Mouse (Mus musculus): ENCODE results near the gene Tbck. TPM values are rescaled to one million over a fixed set of nuclear protein-coding genes. Genes with fewer than 3 reads are reported as not detected.
A peak's percentile ranks its signal among the peaks of the same experiment; 100 is the strongest.

Tbck gene
- total and polyA plus RNA-seq, 3 experiments = 3.2 to 21.8 (median 21.3) TPM

DNA sequence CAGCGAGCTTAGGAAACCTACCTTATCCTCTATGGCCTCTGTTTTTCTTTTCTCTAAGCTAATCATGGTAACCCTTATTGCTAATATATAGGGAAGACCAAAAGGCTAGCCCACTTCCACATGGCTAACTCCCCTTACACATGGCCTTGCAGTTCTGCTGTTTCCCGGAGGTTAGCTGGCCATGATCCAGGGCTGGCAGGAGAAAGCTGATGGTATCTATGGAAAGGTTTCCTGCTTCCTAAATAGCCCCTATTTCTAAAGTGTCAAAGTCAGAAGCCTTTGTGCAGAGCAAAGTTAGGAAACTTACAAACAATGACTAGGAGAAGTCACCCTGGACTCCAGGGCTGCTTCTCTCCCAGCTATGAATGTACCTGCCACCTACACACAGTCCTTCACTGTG is 184.9 kb downstream of the Tbck start:
- peak; percentile 45 for DNase-seq

DNA sequence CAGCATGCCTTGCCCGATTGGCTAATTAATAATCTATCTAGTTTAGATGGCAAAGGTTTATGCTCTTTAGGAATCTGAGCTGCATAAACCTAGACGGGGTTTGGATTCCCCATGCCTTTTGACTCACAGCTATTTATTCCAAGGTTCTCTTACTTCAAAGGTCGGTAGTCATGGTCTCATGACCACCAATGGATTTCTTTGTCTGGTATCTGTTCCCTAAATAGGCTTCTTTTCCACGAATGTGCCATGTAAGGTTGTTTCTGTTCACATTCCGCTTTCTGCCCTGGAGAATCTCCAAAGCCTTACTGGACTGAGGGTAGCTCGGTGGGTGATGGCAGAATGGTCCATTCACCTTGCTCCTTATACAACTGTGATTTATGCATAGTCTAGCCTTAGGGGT is 186.1 kb downstream of the Tbck start:
- no peak for DNase-seq

DNA sequence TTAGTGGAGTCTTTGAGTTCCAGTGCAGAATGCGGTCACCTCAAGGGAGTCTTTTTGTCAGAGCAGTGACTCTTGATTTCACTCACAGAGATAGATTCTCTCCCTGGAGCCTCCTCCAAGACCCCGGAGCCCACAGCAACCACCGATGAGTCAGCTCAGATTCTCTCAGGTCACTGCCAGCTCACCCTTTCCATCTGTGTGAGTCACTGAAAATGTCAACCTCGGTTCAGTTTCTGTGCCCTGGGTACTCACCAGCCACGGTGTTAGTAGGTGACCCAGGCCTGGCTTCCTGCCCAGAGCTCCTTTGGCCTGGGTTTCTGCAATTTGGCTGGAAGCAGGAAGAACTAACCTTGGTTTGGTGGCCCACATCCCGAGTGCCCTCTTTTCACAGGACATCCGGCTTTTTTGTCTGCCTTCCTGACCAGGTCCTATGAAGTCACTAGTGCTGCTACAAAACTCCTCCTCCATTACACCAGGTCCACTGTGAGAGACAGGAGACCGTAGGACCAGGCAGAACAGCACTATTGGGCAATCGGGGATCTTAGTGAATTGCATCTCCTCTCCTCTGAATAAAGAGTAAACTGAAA is 187.5 kb downstream of the Tbck start:
- peak; percentile 97 for DNase-seq

DNA sequence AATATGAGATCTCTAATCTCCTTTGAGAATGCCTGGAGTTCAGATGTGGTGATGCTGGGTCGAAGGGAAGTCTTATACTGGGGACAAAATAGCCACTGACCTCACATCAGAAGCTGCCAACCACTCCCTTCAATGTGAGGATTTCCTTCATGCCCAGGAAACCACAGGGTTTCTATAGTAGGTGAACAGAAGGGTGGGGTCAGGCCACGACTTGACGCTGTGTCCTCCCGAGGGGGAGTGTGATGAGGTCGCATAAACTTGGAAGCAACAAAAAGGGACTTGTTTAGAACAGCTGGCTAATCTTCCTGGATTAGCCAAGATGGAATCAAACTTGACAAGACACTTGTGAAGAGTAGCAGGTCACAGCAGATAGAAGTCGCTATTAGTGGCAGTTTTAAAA is 189.3 kb downstream of the Tbck start:
- no peak for DNase-seq

DNA sequence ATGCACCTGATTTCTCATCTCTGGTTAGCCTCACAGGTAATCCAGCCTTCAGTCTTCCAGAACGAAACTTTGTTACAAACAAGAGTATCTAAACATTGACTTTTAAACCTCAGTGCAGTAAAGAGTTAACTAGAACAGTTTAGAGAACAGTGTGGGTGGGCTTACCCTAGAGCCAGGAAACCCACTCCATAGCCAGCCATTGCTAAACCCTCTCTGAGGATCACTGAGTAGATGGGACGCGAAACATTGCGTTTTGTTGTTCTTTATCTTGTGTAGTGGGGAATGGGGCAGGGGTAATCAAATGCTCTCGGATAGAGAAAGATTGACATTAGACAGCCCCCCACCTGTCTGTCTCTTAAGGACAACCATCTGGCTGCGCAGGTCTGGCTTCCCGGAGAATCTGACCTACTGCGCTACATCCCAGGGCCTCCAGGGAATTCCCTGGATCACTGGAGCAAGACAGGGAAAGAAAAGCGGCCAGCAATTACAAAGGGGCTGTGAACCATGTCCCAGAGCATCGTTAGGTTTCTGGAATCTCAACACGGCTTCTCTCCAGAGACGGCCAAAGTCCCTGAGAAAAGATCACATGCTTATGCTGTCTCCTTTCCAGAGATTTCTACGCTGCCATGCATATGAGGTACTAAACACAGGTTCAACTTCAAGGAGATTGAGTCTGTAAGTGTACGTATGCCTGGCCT is 192.2 kb downstream of the Tbck start:
- DNase-seq = no peak

DNA sequence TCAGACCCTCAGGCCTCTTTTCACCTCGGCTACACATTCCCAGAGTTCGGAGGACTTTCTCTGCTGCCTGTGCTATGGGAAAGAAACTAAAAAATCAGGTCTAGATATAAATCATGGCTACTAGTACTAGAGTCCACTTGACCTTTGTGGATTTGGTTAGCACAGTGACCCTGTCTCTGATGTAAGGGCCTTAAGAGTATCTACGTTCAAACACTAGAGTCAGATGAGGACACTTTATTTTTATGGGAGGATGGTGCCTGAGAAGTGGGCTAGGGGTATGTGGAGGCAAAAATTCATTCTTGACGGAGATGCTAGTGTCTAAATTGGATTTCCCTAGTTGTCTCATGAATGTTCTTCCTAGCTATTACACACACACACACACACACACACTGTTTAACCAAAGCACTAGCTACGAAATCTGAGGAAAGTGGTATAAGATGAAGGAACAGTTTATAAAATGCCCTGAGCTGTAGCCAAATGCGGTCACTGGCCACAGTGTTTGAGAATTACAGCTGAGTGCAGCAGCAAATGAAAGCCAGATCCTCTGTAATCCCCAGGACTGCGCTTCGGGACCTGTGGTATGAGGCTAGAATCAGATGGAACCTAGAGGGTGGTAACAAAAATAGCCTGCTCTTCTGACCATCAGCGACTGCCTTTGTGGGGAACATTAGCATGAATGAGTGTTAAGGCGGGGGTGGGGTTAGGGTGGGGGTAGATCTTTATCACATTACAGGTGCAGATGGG is 193.2 kb downstream of the Tbck start:
- no peak for DNase-seq

DNA sequence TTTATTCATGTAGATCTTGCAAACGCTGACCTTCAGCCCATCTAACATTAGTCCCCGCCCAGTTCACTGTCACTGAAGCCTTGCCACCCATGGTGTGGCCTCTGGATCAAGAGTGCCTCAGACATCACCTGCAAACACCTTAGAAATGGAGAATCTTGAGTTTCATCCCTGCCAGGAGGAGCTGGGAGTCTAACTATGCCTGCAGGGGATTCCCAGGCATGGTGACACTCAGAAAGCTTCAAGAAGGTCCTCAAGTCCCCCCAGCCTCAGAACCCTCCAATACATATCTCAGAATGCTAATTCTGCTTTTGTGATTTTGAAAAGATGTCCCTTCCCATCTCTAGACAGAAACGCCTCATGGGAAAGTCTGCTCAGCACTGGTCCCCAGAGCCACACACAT is 196.4 kb downstream of the Tbck start:
- DNase-seq = no peak

DNA sequence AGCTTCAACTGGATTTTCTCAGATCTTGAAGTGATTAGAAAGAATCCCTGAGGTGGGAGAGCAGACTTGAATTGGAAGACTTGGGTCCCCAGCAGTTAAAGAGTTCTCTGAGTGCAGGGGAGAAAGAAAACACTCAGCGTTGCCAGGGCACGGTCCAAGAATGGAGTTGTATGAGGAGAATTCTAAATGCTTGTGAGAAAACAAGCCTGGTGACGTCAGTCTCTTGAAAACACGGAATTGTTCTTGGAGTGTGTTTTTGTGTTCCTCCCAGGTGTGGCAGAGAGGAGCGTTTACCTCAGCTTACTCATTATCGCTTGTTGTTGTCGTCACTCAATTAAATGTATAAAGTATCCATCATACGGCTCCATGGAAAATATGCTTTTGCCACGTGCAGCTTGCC is 196.9 kb downstream of the Tbck start:
- DNase-seq = no peak

DNA sequence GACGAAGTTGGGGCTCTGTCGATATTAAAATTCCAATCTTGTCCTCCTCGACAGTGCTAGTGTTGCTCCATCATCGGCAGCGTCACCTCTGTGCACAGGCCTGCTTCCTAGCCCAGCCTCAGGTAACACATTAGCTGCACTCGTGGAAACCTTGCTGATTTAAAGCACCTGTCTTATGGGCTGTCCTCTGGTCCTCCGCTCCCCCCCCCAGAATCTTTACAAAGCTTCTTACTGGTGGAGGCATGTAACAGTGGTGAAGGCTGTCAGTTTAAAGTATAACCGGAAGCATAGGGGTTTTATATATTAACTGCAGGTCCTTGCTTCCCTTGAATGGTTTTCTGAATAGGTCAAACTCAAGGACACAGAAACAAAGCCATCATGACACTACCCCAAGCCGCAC is 199.3 kb downstream of the Tbck start:
- no peak for DNase-seq

DNA sequence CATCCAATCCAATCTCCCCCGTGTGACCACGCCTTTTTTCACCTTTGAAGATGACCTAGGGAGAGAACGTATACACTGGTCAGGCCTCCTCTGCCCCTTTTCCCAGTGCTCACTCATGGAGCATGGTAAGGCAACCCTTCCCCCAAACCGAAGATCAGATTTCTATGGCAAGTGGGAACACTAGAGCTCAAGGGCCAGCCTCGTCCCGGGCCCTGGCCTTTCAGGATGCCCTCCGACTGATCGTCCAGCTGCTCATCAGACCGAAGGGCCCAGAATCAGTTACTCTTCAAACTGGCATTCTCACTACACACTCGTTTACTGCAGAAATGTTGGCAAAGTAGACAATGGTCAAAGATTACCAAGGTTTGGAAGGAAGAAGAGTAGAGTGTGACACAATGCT is 200.5 kb downstream of the Tbck start:
- no peak for DNase-seq

DNA sequence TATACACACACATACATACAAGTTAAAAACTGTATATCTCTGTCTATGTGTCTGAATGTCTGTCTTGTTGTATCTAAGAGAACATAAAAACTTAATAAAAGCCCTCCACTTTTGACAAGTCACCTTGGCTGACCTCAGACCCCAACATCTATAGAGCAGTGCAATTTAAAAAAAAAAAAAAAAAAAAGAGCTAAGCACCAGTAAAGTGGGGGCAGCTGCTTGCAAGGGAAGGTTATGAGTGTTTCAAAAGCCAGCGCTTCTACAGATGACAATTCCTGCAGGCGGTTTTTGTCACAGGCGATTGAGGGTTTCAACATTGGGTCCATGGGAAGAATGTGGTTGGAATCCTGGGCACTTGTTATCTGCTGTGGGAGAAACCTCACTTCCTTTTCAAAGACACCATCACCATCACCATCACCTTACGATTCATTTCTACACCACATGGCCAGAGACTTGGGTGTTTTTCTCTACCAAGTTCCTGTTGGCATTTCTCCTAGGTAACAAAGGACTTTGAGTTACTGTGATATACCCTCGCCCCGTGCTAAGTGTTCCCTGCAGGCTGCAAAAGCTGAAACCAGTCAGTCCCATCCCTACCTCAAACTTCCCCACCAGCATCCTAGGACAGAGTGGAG is 202.6 kb downstream of the Tbck start:
- DNase-seq = no peak

DNA sequence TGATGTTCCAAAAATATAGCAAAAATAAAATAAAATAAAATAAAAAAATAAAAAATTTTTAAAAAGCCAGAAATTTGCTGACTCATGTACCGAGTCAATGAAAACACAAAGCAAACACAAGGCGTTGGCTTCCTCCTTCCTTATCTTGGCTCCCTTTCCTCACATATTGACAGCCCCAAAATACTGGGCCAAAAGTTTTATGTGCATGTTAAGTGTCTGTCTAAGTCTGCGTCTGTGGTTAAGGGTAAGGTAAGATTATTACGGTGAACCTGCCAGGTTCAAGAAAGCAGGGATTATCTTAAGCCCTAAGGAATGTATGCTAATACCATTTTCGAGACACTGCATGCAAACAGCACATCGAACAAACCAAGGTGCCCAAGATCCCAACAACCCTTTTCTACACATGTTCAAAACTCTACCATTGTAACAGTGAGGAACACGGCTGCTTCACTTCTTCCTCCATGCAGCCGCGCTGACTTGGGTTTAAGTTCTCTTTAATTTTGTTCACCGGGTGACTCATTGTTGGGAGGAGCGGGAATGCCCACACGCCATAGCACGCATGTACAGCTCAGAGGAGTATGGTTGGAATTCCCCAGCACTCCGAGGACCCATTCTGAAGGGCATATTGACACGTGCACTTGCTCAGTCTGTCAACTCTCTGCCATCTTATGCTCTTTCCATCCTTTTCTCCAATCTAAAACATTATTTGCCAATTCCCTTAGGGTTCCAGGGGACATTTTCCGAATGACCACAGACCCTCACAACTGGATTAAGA is 203.3 kb downstream of the Tbck start:
- DNase-seq = no peak

Other genes starting within 250 kb of the Tbck start
- gene Gimd1, start 54.3 kb upstream of the Tbck start, total RNA-seq (2021) = not detected
- not detected in 2 replicates for gene Gimd1, start 54.3 kb upstream of the Tbck start, polyA plus RNA-seq (2012; rRNA removed)
- 10 to 100 TPM; 36.6 to 56.2 TPM for gene Aimp1, start 226 bp downstream of the Tbck start, total RNA-seq (2021)
- 1.9 and 2.0 TPM in 2 replicates for gene Aimp1, start 226 bp downstream of the Tbck start, polyA plus RNA-seq (2012; rRNA removed)